Mouse (Mus musculus): Measurements from ENCODE around the gene Pik3c2g.

Pik3c2g gene

GRCm38 (mm10) chr6:139586892-139587291 lies at the start of gene Pik3c2g:
Gene Pik3c2g, plus strand, starts transcription at chr6:139587221.
- peak in 1 of 2 experiments; percentile 44 for DNase-seq

- no peak for DNase-seq
Observed at GRCm38 (mm10) chr6:139538469-139538868, 48.6 kb upstream of the Pik3c2g start.

GRCm38 (mm10) chr6:139555537-139556179 lies 31.4 kb upstream of the Pik3c2g start:
- no peak for DNase-seq

- DNase-seq = no peak
Observed at GRCm38 (mm10) chr6:139569211-139569610, 17.8 kb upstream of the Pik3c2g start.

GRCm38 (mm10) chr6:139575854-139576253 lies 11.2 kb upstream of the Pik3c2g start:
- DNase-seq = no peak

GRCm38 (mm10) chr6:139576261-139577014 lies 10.6 kb upstream of the Pik3c2g start:
- DNase-seq = peak in 1 of 2 experiments; percentile 18

- no peak for DNase-seq
Observed at GRCm38 (mm10) chr6:139577026-139577861, 9.8 kb upstream of the Pik3c2g start.

GRCm38 (mm10) chr6:139587478-139587877 lies 457 bp downstream of the Pik3c2g start:
- peak in 1 of 2 experiments; percentile 3 for DNase-seq

GRCm38 (mm10) chr6:139588409-139588808 lies 1.4 kb downstream of the Pik3c2g start:
- no peak for DNase-seq

GRCm38 (mm10) chr6:139589291-139589690 lies 2.3 kb downstream of the Pik3c2g start:
- DNase-seq = peak; percentile 20 to 55

GRCm38 (mm10) chr6:139589854-139590253 lies 2.8 kb downstream of the Pik3c2g start:
- DNase-seq = no peak

- no peak for DNase-seq
Observed at GRCm38 (mm10) chr6:139592081-139592480, 5.1 kb downstream of the Pik3c2g start.

GRCm38 (mm10) chr6:139596433-139596832 lies 9.4 kb downstream of the Pik3c2g start:
- DNase-seq = no peak

- no peak for DNase-seq
Observed at GRCm38 (mm10) chr6:139599216-139599615, 12.2 kb downstream of the Pik3c2g start.

- DNase-seq = no peak
Observed at GRCm38 (mm10) chr6:139618774-139619173, 31.8 kb downstream of the Pik3c2g start.

GRCm38 (mm10) chr6:139624756-139625155 lies 37.7 kb downstream of the Pik3c2g start:
- no peak for DNase-seq

GRCm38 (mm10) chr6:139634561-139634960 lies 47.5 kb downstream of the Pik3c2g start:
- no peak for DNase-seq

GRCm38 (mm10) chr6:139655399-139655798 lies 68.4 kb downstream of the Pik3c2g start:
- peak in 1 of 2 experiments; percentile 5 for DNase-seq

GRCm38 (mm10) chr6:139662462-139662861 lies 75.4 kb downstream of the Pik3c2g start:
- no peak for DNase-seq

GRCm38 (mm10) chr6:139718416-139718984 lies 131.5 kb downstream of the Pik3c2g start:
- no peak for DNase-seq

- no peak for DNase-seq
Observed at GRCm38 (mm10) chr6:139719639-139720221, 132.7 kb downstream of the Pik3c2g start.

Measured in lung, adult 18-20 months (tissue).